ENCODE assay signal across 8 mouse cellular contexts in genomic region chr8:72549314-72549892, GRCm38 (mm10). TPM values are rescaled to one million over a fixed set of nuclear protein-coding genes. Genes with fewer than 3 reads are reported as not detected.
DNase-seq lines count a peak whose midpoint lies in the region; ATAC-seq and TF ChIP-seq lines count a peak whose summit lies in the region.

No protein-coding gene starts in this region.

- H3K4me1 ChIP-seq in heart, embryonic 13.5 days: peaks cover 31% of the 10 kb centered on the region
- peaks cover 46% of the 10 kb centered on the region for H3K4me1 ChIP-seq in liver, embryonic 15.5 days (replicated peaks)
- peaks cover 25% of the 10 kb centered on the region for H3K4me1 ChIP-seq in stomach, embryonic 15.5 days

- peaks cover 31% of the 10 kb centered on the region for H3K36me3 ChIP-seq in heart, embryonic 13.5 days
- H3K36me3 ChIP-seq in liver, embryonic 15.5 days (replicated peaks): peaks cover 12% of the 10 kb centered on the region; the same call in 1 of the 2 replicates
- H3K36me3 ChIP-seq in stomach, embryonic 15.5 days: no peaks in the 10 kb centered on the region

- 4% methylated on average over 5 of the region's 5 CpGs for WGBS in heart, embryonic 13.5 days
- WGBS in liver, embryonic 15.5 days (ENCODE audit: insufficient replicate concordance): 16% methylated on average over 5 of the region's 5 CpGs
- WGBS in stomach, embryonic 15.5 days: 8% methylated on average over 5 of the region's 5 CpGs

- H3K4me2 ChIP-seq in heart, embryonic 13.5 days: peak overlapping the region; percentile 92
- peak overlapping the region; percentile 93 for H3K4me2 ChIP-seq in liver, embryonic 15.5 days
- H3K4me2 ChIP-seq in stomach, embryonic 15.5 days: peak overlapping the region; percentile 77

- no peaks in the 10 kb centered on the region for H3K9me3 ChIP-seq in heart, embryonic 13.5 days
- H3K9me3 ChIP-seq in liver, embryonic 15.5 days (replicated peaks): no peaks in the 10 kb centered on the region
- H3K9me3 ChIP-seq in stomach, embryonic 15.5 days: no peaks in the 10 kb centered on the region

- no peak for ATAC-seq in heart, embryonic 13.5 days (ENCODE audit: extremely low read depth, insufficient number of reproducible peaks, low FRiP score, low TSS enrichment)
- no peak for ATAC-seq in liver, embryonic 15.5 days (ENCODE audit: insufficient read depth)
- ATAC-seq in stomach, embryonic 15.5 days (ENCODE audit: insufficient read depth, low FRiP score, low read depth): no peak
- no peak for ATAC-seq in monocyte, adult 5-6 weeks (replicated peaks; ENCODE audit: insufficient number of reproducible peaks, low FRiP score, low TSS enrichment, poor library complexity, severe bottlenecking)
- ATAC-seq in inflammation-experienced regulatory T-cells, adult 6 months: no peak

- no peaks in the 10 kb centered on the region for H3K27me3 ChIP-seq in heart, embryonic 13.5 days (replicated peaks)
- no peaks in the 10 kb centered on the region for H3K27me3 ChIP-seq in liver, embryonic 15.5 days
- no peaks in the 10 kb centered on the region for H3K27me3 ChIP-seq in stomach, embryonic 15.5 days (replicated peaks)

- peak overlapping the region; percentile 91 for H3K4me3 ChIP-seq in gastrocnemius, adult 2 months
- peak overlapping the region; percentile 98 for H3K4me3 ChIP-seq in heart, embryonic 13.5 days
- peak overlapping the region; percentile 96 for H3K4me3 ChIP-seq in liver, embryonic 15.5 days (replicated peaks)
- peak overlapping the region; percentile 77 for H3K4me3 ChIP-seq in stomach, embryonic 15.5 days (replicated peaks)

- TF ChIP-seq CTCF in gastrocnemius, adult 2 months (IDR thresholded peaks at IDR 0.05): no peak

- intact Hi-C loops in gastrocnemius, adult 2 months (cut with DNase I): loop anchor here (2.0 to 5.0 kb wide), 2 partner anchors 19 to 127 kb away; partner anchors contain the start of gene Eps15l1

- H3K27ac ChIP-seq in gastrocnemius, adult 2 months: peak overlapping the region; percentile 92
- peak overlapping the region; percentile 98 for H3K27ac ChIP-seq in heart, embryonic 13.5 days (replicated peaks)
- peak overlapping the region; percentile 85 for H3K27ac ChIP-seq in liver, embryonic 15.5 days (replicated peaks)
- H3K27ac ChIP-seq in stomach, embryonic 15.5 days: peak overlapping the region; percentile 93

- H3K9ac ChIP-seq in heart, embryonic 13.5 days: peak overlapping the region; percentile 89
- H3K9ac ChIP-seq in liver, embryonic 15.5 days: peak overlapping the region; percentile 69
- peak overlapping the region; percentile 50; the same call in 1 of the 2 replicates for H3K9ac ChIP-seq in stomach, embryonic 15.5 days

- no peak for DNase-seq in gastrocnemius, adult 2 months
- DNase-seq in gastrocnemius, adult 8-10 months (ENCODE audit: low spot score in 2 of 2): no peak
- DNase-seq in NIH3T3 (ENCODE audit: low read depth): peak; percentile 82

RNA-seq across cellular contexts. Expression of gene Med26, which starts 1.3 kb away (rescaled TPM):
- total RNA-seq in gastrocnemius, adult 2 months (2021): 10 to 100 TPM in 1 of 2 experiments, 1 to 10 TPM in 1; 7.0 to 17.2 TPM
- total RNA-seq in gastrocnemius, adult 8-10 months (2022): 1 to 10 TPM; 6.5 to 8.3 (median 7.7) TPM
- polyA plus RNA-seq in heart, embryonic 13.5 days (2015; fragmentation: Nextera tagmentation; extraction: Ambion mirVana): 9.1 and 9.3 TPM in 2 replicates
- 7.2 and 7.7 TPM in 2 replicates for polyA plus RNA-seq in liver, embryonic 15.5 days (2015; fragmentation: Nextera tagmentation; extraction: Ambion mirVana)
- 14.4 and 15.6 TPM in 2 replicates for polyA plus RNA-seq in stomach, embryonic 15.5 days (2015; fragmentation: Nextera tagmentation; extraction: Ambion mirVana)
- total RNA-seq in monocyte, adult 5-6 weeks (2017): 4.2 to 8.0 TPM (median 4.8 TPM) in 3 replicates
- 1 to 10 TPM; 2.6 to 4.9 (median 4.1) TPM for polyA plus RNA-seq in inflammation-experienced regulatory T-cells, adult 6 months (2017; shearing (Covaris generic))

RNA-seq across cellular contexts. Expression of gene Smim7, which starts 21.5 kb away (rescaled TPM):
- total RNA-seq in gastrocnemius, adult 2 months (2021): 10 to 100 TPM; 64.8 to 65.9 TPM
- 10 to 100 TPM; 69.1 to 77.1 (median 75.1) TPM for total RNA-seq in gastrocnemius, adult 8-10 months (2022)
- polyA plus RNA-seq in heart, embryonic 13.5 days (2015; fragmentation: Nextera tagmentation; extraction: Ambion mirVana): 92.2 and 104 TPM in 2 replicates
- 37.0 and 37.4 TPM in 2 replicates for polyA plus RNA-seq in liver, embryonic 15.5 days (2015; fragmentation: Nextera tagmentation; extraction: Ambion mirVana)
- 120 and 122 TPM in 2 replicates for polyA plus RNA-seq in stomach, embryonic 15.5 days (2015; fragmentation: Nextera tagmentation; extraction: Ambion mirVana)
- 56.3 to 87.7 TPM (median 82.9 TPM) in 3 replicates for total RNA-seq in monocyte, adult 5-6 weeks (2017)
- 100 to 1,000 TPM in 1 of 3 experiments, 10 to 100 TPM in 2; 74.5 to 101 (median 82.6) TPM for polyA plus RNA-seq in inflammation-experienced regulatory T-cells, adult 6 months (2017; shearing (Covaris generic))

RNA-seq across cellular contexts. Expression of gene Tmem38a, which starts 22.5 kb away (rescaled TPM):
- 1,000 to 10,000 TPM; 1,184 to 1,285 TPM for total RNA-seq in gastrocnemius, adult 2 months (2021)
- 1,000 to 10,000 TPM; 1,273 to 1,305 (median 1,290) TPM for total RNA-seq in gastrocnemius, adult 8-10 months (2022)
- 57.2 and 66.7 TPM in 2 replicates for polyA plus RNA-seq in heart, embryonic 13.5 days (2015; fragmentation: Nextera tagmentation; extraction: Ambion mirVana)
- 3.2 and 3.6 TPM in 2 replicates for polyA plus RNA-seq in liver, embryonic 15.5 days (2015; fragmentation: Nextera tagmentation; extraction: Ambion mirVana)
- 18.8 and 19.2 TPM in 2 replicates for polyA plus RNA-seq in stomach, embryonic 15.5 days (2015; fragmentation: Nextera tagmentation; extraction: Ambion mirVana)
- 1.3 to 2.1 TPM (median 2.1 TPM) in 3 replicates for total RNA-seq in monocyte, adult 5-6 weeks (2017)
- 1 to 10 TPM in 1 of 3 experiments, under 1 TPM in 2; 0.88 to 1.5 (median 0.99) TPM for polyA plus RNA-seq in inflammation-experienced regulatory T-cells, adult 6 months (2017; shearing (Covaris generic))

RNA-seq across cellular contexts. Expression of gene Slc35e1, which starts 57.0 kb away (rescaled TPM):
- 10 to 100 TPM; 44.8 to 52.0 TPM for total RNA-seq in gastrocnemius, adult 2 months (2021)
- 10 to 100 TPM; 51.0 to 59.0 (median 54.8) TPM for total RNA-seq in gastrocnemius, adult 8-10 months (2022)
- 11.9 and 12.4 TPM in 2 replicates for polyA plus RNA-seq in heart, embryonic 13.5 days (2015; fragmentation: Nextera tagmentation; extraction: Ambion mirVana)
- 8.1 and 9.7 TPM in 2 replicates for polyA plus RNA-seq in liver, embryonic 15.5 days (2015; fragmentation: Nextera tagmentation; extraction: Ambion mirVana)
- polyA plus RNA-seq in stomach, embryonic 15.5 days (2015; fragmentation: Nextera tagmentation; extraction: Ambion mirVana): 21.1 and 24.2 TPM in 2 replicates
- total RNA-seq in monocyte, adult 5-6 weeks (2017): 35.6 to 42.2 TPM (median 39.3 TPM) in 3 replicates
- polyA plus RNA-seq in inflammation-experienced regulatory T-cells, adult 6 months (2017; shearing (Covaris generic)): 1 to 10 TPM; 6.7 to 8.4 (median 7.7) TPM
